Mouse (Mus musculus) heart, postnatal 10 days (tissue): Measurements from ENCODE around the gene Il27. TPM values are rescaled to one million over a fixed set of nuclear protein-coding genes. Genes with fewer than 3 reads are reported as not detected.

Experiments
- DNase-seq, 2 experiments: peaks; one replicate each; pipeline ENCODE4 v3.0.0; 2021
- intact Hi-C: fragments of 180-260 bp; cut with DNase I; formaldehyde crosslinking; loops from one replicate; pipeline ENCODE4 v1.15.1; 2025
- total RNA-seq, 2 experiments: library from RNA; stranded (reverse); gene quantifications; 2 replicates each; pipeline ENCODE4 v1.2.3; 2021

The Il27 gene
- total RNA-seq, 2 experiments from 2014 or later: not detected

- intact Hi-C loops: no loop called here
- DNase-seq: no peak
Measured at GRCm38 (mm10) chr7:126607796-126608195, 13.1 kb upstream of the Il27 start.

DNA sequence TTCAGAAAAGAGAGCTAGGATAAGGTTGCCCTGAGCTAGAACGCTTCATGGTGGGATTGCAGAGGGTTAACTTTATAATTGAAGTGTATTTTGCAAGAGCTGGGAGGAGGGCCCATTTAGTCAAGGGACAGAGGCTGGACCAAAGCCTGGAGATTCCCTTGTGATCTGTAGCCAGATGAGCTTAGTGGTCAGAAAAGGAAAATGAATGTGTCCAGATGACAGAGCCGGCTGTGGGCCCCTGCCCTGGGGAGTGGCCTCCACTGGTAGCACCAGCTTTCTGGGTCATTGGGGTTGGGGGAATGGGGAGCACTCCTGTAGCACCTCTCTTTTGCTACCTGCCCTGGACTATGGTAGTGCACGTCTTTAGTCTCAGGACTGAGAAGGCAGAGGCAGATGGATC, 12.3 kb upstream of the Il27 start:
- intact Hi-C loops: no loop called here
- peak; percentile 67 to 71 for DNase-seq

DNA sequence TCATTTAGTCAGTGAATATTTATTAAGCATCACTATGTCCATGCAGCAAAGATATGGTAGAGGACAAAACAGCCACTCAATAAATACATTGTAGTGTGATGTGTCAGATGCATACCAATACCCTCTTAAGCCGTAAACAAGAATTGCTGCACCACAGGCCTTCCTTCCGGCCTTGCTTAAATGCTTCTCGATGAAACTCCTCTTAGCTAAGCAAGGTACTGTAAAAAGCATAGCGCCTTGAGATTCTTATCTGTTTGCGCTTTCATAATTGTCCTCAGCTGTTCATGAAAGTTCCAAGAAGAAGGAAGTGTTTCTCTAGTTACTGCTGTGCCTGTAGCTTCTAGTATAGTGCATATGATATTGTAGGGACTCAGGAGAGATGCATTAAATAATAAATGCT, 11.9 kb upstream of the Il27 start:
- intact Hi-C loops: no loop called here
- no peak for DNase-seq

- intact Hi-C loops: no loop called here
- DNase-seq: no peak
Measured at GRCm38 (mm10) chr7:126602650-126603049, 7.9 kb upstream of the Il27 start.

GRCm38 (mm10) chr7:126601896-126602295, 7.2 kb upstream of the Il27 start:
- intact Hi-C loops: no loop called here
- no peak for DNase-seq

GRCm38 (mm10) chr7:126598919-126599318, 4.2 kb upstream of the Il27 start:
- intact Hi-C loops: no loop called here
- no peak for DNase-seq

GRCm38 (mm10) chr7:126596414-126596813, 1.7 kb upstream of the Il27 start:
- intact Hi-C loops: no loop called here
- DNase-seq: no peak

- intact Hi-C loops: no loop called here
- DNase-seq: no peak
Measured at GRCm38 (mm10) chr7:126595890-126596289, 1.1 kb upstream of the Il27 start.

GRCm38 (mm10) chr7:126587779-126588178, 7.0 kb downstream of the Il27 start:
- peak; percentile 48 to 72 for DNase-seq
- intact Hi-C loops: loop anchor here (2.0 kb wide), 1 partner anchor 49 kb away; no protein-coding TSS in a partner anchor

- DNase-seq: no peak
- intact Hi-C loops: loop anchor here (2.0 kb wide), 1 partner anchor 50 kb away; no protein-coding TSS in a partner anchor
Measured at GRCm38 (mm10) chr7:126586839-126587238, 7.9 kb downstream of the Il27 start.

DNA sequence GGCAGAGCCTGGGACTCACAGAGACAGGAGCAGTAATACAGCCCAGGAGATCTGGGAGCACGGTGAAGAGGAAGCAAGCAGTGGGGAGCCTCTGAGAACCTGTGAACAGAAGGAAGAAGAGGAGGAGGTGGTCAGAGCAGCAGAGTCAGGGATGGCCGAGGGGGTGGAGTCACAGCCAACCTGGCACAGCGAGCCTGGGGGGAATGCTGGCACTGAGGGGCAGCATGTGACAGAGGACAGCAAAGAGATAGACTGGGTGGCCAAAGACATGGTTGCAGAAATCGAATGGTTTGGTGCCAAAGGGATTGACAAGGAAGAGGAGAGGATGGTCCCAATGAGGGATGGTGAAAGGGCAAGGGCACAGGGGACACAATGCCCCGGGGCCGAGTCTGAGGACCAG, 9.0 kb downstream of the Il27 start, which contains the start of gene Cln3:
Gene Cln3 (minus strand): TSS at position 101 of the 400 bp plus-strand sequence.
- no peak for DNase-seq
- intact Hi-C loops: loop anchor here (2.0 kb wide), 1 partner anchor 51 kb away; no protein-coding TSS in a partner anchor

DNA sequence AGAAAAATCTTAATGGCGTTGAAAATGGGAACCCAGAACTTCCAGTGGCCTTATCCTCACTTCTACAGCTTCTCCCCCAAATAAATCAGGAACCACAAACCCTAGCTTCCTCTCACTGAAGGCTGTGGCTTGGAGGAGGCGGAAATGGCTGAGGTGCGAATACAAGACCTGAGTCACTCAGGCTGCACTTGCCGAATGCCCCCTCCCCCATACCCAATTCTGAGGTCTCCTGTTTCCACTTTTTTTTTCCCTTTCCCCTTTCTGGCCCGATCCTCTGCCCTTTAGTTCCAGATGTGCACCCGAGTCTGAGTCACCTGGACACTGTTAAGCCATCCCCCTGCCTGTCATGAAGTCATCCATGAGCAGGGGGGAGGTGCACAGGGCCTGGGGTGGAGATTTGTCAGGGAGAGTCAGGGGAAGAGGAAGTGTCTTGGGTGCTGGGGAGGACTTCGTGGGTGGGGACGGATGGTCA, 10.2 kb downstream of the Il27 start, which contains the start of gene Apobr:
Gene Apobr (plus strand): TSS at position 437 of the 472 bp plus-strand sequence.
- no peak for DNase-seq
- intact Hi-C loops: no loop called here

DNA sequence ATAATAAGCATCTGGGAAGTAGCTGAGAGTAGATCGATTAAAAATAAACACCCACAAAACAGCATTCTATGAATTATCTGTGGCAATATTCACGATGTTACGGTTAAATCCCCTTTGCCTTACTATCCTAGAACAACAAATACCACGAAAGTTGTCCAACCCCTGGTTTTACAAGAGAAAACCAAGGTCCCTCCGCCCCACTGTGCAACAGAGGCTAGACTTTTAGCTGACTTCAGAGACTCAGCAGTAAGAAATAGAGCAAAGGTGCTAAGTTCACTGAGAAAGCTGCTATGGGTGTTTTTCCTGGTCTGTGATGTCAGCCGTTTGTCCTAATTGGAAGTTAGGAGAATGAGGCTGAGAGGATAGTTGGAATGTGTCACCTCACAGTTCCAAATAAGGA, 11.0 kb downstream of the Il27 start:
- intact Hi-C loops: no loop called here
- DNase-seq: no peak

DNA sequence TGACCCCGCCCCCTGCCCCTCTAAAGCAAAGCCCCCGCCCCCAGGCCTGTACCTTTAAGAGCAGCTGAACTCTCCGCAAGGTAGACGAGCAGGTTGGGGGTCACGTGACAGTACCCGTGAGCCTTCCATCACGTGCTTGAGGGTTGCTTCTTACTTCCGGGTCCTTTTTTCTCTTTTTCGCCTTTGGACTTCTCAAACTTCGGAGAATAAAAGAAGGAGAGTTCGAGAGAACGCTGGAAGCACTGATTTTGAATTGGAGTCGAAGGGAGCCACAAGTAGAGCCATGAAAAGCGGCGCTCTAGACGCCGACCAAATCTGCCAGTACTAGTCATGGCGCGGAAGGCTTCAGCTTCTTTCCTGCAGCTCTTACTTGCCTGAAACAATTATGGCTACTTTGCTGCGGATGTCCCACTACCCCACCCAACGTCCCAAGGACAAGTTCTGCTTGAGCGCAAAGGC, 11.5 kb downstream of the Il27 start:
- intact Hi-C loops: no loop called here
- peak; percentile 90 for DNase-seq

DNA sequence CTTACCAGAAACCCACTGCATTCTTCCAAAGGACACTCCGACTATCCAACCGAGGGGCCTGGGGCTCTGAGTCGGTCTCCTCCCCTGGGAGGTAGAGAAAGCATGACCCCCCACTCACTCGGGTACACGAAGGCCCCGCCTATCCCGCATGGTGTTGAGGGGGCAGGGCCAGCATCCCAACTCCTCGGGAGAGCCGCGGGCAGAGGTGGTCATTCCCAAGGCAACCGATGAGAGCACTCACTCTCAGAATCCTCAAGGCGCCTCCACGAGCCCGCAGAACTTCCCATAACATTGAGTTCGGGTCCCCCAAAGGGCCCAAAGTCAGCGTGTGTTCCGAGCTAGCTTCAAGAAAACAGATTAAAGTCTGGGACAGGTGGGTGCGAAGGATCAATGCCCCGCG, 12.0 kb downstream of the Il27 start:
- intact Hi-C loops: no loop called here
- peak in 1 of 2 experiments; percentile 48 for DNase-seq

DNA sequence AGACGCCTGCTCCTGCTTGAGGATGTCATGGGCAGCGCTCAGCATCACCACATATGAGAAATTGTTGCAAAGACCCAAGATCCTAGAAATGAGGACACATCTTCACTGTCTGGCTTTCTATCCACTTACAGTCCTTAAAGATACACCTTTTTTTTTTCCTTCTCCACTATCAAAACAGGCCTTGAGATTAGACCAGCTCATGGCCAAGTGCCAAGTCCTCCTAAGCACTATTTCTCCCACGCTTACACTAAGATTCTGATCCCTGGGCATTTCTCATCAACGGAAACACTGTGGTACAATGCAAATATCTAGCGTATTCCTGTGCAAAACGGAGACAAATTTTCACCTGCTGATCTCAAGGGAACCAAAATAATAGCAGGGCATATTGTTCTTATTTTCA, 13.1 kb downstream of the Il27 start:
- no peak for DNase-seq
- intact Hi-C loops: no loop called here

DNA sequence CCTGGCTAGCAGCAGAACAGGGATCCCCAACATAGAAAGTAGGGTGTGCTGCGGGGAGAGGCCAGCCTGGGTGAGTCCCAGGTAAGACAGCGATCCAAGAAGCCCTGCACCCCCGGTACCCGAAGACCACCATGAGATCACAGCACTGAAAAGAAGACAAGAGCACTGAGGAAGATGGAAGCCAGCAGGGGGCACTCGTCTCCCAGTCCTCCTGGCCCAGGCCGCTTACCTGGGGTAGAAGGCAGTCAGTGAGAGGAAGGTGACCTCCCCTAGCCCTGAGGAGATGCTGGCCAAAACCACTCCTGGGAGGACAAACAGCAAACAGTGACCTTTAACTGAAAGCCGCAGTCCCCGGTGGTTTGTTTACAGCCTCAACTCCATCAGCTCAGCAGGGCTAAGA, 15.6 kb downstream of the Il27 start:
- intact Hi-C loops: loop anchor here (2.0 kb wide), 2 partner anchors 58 to 116 kb away; partner anchors contain the start of genes Bola2 and Slx1b
- DNase-seq: peak; percentile 40 to 59

DNA sequence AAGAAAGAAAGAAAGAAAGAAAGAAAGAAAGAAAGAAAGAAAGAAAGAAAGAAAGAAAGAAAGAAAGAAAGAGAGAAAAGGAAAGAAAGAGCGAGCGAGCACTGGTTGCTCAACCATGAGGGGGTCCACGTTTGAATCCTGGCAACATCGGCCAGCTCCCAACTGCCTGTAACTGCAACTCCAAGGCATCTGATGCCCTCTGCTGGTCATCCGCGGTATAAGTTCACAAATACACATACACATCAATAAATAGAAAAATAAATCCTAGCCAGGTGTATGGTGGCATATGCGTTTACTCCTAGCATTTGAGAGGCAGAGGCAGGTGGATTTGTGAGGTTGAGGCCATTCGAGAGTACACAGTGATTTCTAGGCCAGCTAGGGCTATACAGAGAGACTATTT, 17.8 kb downstream of the Il27 start:
- peak in 1 of 2 experiments; percentile 63 for DNase-seq
- intact Hi-C loops: no loop called here

DNA sequence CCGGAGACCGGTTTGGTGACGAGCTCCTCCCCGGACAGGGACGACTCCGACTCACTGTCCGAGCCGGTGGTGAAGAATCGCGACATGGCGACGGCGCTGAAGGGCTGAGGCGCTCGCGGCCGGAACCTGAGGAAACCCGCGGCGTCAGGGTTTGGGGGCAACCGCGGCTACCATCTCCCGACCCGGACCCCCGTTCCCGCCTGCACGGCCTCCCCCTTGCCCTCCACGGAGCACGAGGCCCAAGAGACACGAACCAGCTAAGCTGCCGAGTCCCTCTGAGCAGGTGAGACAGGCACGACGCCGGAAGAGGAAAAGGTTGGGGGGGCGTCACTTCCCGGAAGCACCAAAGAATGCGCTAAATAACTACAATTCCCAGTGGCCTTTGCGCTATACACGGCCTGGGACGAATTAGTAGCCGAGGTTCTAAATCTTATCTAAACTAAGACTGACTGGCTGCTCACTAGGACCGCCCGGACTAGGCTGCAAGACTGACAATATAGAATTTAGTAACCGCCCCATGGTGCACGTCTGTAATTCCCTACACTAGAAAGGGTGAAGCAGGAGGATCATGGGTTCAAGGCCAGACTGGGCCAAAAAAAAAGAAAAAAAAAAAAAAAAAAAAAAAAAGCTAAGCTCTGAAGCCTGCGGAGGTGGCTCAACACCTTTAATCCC, 28.5 kb downstream of the Il27 start, which contains the start of gene Eif3c:
Gene Eif3c (minus strand): TSS at position 318 of the 672 bp plus-strand sequence.
- DNase-seq: peak; percentile 90 to 92
- intact Hi-C loops: no loop called here

GRCm38 (mm10) chr7:126565693-126566092, 29.0 kb downstream of the Il27 start:
- DNase-seq: no peak
- intact Hi-C loops: no loop called here

DNA sequence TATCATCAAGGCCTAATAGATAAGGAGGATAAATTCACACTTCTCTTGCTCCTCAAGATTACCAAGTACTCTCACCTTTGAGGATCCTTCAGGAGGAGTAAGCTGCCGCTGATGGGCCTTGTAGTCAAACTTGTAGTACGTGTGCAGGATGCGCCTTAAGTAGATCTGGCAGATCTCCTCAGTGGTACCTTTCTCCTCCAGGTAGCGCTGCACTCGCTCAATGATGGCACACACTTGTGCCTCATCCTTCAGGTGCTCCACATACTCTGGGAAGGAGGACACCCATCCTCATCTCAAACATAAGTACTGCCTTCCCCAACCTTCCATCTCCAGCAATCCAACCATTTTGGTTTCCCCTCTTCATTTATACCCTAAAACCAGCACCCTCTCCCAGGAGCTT, 38.1 kb downstream of the Il27 start:
- DNase-seq: no peak
- intact Hi-C loops: no loop called here

DNA sequence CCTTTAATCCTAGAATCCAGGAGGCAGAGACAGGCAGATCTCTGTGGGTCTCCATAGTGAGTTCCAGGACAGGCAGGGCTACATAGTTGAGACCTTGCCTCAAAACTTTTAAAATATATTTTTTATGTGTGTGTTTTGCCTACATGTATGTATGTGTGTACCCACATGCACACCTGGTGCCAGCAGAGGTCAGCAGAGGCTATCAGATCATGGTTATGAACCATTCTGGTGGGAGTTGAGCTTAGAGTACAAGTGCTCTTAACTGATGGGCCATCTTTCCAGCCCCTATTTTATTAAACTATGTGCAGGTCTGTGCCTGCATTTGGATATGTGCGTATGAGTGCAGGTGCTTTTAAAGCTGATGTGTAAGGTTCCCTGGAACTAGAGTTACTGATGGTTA, 39.9 kb downstream of the Il27 start:
- intact Hi-C loops: no loop called here
- no peak for DNase-seq
